Mouse (Mus musculus) left cerebral cortex, postnatal 14 days (tissue): Measurements from ENCODE around the gene Tlr7. TPM values are rescaled to one million over a fixed set of nuclear protein-coding genes. Genes with fewer than 3 reads are reported as not detected.
A peak's percentile ranks its signal among the peaks of the same experiment; 100 is the strongest.
"Not testable (repeated sequence)": the region's sequence is repeated elsewhere in the genome, so short reads cannot be mapped to it uniquely, and the experiment has no call there.

Source experiments
- DNase-seq, 2 experiments: peaks; one replicate each; pipeline ENCODE4 v3.0.0; 2021 to 2022; ENCODE audit warnings: low spot score in 2 of 2, mixed read lengths in 1 of 2
- intact Hi-C: fragments of 180-260 bp; cut with DNase I; formaldehyde crosslinking; loops from one replicate; pipeline ENCODE4 v1.15.1; 2025
- long read RNA-seq, 2 experiments: library from polyadenylated mRNA; stranded (forward); transcript quantifications; one replicate each; pipeline ENCODE4 v2.0.0; 2021
- total RNA-seq, 2 experiments: library from RNA; stranded (reverse); gene quantifications; 2 replicates each; pipeline ENCODE4 v1.2.3; 2021

The Tlr7 gene
- total RNA-seq = 1 to 10 TPM; 3.0 to 4.3 TPM
- long read RNA-seq, experiment 1 = 0 reads
- long read RNA-seq, experiment 2, partial matches to known transcripts = 0 of 4 reads
- long read RNA-seq, experiment 2, other reads (novel, unspliced or antisense) = 1 of 4 reads

DNA sequence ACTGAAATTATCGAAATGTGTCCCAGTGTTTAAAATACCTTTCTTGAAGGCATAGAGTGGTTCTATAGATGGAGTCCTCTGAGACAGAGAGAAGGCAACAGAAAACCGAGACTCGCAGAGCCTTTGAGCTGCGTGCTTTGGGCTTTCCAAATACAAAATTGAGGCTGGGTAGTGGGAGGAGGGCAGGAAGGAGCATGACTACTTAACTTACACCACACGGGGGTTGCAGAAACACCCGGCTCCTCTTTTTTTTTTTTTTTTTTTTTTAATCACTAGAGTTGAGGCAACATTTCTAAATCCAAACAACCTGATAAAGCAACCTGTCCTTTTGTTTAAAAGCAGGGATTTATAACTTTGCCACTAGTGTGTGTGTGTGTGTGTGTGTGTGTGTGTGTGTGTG lies at the start of gene Tlr7:
Gene Tlr7 (minus strand): TSS at position 160 of the 400 bp plus-strand sequence.
- DNase-seq = no peak
- intact Hi-C loops = no loop called here

DNA sequence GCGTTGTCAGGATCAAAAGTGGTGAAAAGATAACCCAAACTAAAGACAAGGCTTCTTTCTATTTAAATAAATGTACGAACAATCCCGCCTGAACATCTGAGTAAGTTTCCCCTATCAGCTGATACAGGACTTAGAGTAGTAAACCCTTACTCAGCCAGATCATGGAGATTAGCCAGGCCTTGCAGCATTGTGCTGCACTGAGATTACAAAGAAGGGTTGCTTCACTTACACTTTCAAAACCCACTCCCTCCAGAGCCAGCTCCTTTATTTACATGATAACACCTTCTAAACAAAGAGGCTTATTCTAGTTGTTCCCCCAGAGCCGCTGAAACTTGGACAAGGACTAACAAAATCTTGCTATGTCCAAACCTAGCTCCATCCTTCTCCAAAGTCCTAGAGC lies 49.7 kb upstream of the Tlr7 start:
- no peak for DNase-seq
- intact Hi-C loops = no loop called here

- DNase-seq, intact Hi-C loops: not testable (repeated sequence)
Measured at GRCm38 (mm10) chrX:167361231-167361630, 30.9 kb upstream of the Tlr7 start.

- intact Hi-C loops = loop anchor here (5.0 kb wide), 1 partner anchor 67 kb away; no protein-coding TSS in a partner anchor
- DNase-seq = no peak
Measured at GRCm38 (mm10) chrX:167359704-167360103, 29.3 kb upstream of the Tlr7 start.

DNA sequence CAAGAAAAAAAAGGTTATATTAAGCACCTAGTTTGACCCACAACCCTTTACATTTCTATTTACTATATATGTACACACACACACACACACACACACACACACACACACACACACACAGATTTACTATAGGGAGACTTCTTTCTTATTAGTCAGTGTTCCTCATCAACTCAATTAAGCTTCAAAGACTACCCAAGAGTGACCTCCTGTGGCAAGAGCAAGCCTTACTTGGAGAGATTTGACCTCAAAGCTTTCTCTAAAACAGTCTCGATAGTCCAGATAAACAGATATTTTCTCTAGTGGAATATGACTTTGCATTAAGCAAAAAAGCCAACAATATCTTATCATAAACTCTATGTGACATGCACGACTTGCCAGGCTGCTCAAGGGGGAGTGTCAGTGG lies 27.1 kb upstream of the Tlr7 start:
- intact Hi-C loops = loop anchor here (5.0 kb wide), 1 partner anchor 65 kb away; no protein-coding TSS in a partner anchor
- peak in 1 of 2 experiments; percentile 8 for DNase-seq

GRCm38 (mm10) chrX:167355965-167356364 lies 25.6 kb upstream of the Tlr7 start:
- intact Hi-C loops = loop anchor here (5.0 kb wide), 1 partner anchor 64 kb away; no protein-coding TSS in a partner anchor

DNA sequence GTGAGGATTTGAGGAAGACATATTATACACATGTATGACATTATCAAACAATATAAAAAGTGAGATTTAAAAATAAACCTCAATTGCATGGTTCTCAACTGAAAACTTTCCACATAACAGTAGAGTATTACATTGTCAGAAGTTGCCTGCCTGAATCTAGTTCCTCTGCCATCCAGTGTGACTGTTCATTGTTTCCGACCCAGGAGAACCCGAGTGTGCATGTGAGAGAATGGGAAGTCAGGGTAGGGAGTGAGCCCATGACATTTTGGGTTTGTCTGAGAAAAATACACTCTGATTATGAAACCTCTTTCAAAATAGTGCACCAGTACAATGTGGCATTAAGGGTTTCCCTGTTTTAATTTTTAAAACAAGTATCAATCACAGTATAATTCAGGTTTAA lies 23.3 kb upstream of the Tlr7 start:
- intact Hi-C loops = no loop called here
- no peak for DNase-seq

More at GRCm38 (mm10) chrX:167355965-167356364, 25.6 kb upstream of the Tlr7 start:
- no peak for DNase-seq

GRCm38 (mm10) chrX:167346440-167346839 lies 16.1 kb upstream of the Tlr7 start:
- DNase-seq = no peak
- intact Hi-C loops = no loop called here

DNA sequence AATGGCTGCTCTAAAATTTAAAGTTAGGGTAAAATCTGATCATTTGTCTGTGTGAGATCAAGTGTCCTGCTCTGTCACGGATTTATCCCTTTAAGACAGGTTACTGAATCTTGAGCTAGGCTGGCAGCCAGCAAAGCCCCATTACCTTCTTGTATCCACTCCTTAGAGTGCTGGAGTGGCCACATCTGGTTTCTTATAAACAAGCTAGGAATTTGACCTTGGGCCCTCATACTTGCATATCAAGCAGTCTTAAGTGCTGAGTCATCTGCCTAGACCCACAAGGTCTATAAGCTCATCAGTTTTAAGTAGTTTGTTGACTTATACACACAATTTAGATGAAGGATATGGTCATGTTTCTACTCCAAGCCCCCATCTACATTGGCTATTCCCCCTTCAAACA lies 14.0 kb upstream of the Tlr7 start:
- DNase-seq = no peak
- intact Hi-C loops = no loop called here

DNA sequence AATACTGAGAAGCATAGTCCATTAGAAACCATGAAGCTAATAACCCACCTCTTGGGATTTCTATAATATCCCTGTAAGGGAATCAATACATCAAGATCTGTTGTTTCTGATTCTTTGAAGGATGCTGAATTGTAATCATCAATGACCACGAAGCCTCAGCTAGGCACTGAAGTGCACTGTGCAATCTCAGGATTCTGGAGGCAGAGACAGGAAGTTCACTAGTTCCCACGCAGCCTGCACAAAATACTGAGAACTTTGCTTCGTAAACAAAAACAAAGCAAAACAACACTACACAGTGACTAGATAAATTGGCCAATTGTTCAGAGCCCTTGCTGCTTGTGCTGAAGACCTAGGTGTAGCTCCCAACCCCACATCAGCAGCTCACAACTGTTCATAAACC lies 11.5 kb upstream of the Tlr7 start:
- intact Hi-C loops = no loop called here
- DNase-seq = no peak

DNA sequence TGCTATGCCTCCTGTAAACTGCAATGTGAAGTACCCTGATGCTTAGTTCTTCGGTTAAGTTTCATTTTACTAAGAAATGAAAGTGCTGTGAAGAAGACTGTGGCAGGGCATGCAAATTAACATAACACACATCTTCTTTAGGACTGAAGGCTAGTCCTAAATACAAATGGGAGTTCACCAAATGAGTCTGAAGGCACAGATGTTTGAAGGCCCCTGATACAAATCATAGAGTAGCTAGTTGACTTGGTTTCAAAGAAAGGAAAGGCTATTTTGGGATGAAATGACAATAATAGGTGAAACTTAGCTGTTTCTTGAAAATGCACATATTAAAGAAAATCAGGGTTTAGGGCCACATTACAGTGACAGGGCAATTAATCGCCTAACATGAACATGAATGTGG lies 9.8 kb upstream of the Tlr7 start:
- intact Hi-C loops = no loop called here
- DNase-seq = no peak

GRCm38 (mm10) chrX:167337990-167338389 lies 7.6 kb upstream of the Tlr7 start:
- DNase-seq = no peak
- intact Hi-C loops = no loop called here

GRCm38 (mm10) chrX:167334571-167334970 lies 4.2 kb upstream of the Tlr7 start:
- intact Hi-C loops = no loop called here
- DNase-seq = no peak

DNA sequence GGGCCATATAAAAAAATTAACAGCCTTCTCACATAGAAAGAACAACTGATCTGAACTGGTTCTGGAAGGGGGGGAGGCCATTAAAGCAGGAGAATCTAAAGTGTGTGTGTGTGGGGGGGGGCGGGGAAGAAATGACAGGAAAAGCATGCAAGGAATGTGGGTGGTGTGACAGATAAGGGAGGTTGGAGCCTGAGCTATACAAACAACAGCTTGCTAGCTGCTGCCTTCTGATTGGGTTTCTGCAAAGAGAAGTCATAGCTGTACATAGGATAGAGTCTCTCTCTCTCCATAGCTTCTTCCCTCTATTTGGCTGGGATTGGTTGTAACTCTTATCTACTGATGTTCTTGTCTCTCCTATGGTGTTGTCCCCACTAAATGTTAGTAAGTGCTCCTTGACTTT lies 2.2 kb upstream of the Tlr7 start:
- no peak for DNase-seq
- intact Hi-C loops = no loop called here

DNA sequence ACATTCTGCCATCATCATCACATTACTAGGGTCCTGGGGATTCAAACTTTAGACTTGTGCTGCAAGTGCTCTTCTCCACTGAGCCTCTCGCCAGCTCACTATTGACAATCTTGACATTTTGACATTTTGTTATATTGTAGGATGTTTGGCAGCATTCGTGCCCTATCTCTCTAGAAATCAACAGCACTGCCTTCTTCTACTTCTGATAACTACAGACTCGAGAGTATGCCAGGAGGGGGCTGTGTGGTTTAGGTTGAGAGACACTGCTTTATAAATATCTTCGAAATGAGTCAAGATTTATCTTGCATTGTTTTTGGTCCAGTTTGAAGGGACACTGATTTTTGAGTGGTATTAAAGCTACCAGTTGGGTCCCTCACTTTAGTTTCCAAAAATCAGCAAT lies 635 bp upstream of the Tlr7 start:
- no peak for DNase-seq
- intact Hi-C loops = no loop called here

DNA sequence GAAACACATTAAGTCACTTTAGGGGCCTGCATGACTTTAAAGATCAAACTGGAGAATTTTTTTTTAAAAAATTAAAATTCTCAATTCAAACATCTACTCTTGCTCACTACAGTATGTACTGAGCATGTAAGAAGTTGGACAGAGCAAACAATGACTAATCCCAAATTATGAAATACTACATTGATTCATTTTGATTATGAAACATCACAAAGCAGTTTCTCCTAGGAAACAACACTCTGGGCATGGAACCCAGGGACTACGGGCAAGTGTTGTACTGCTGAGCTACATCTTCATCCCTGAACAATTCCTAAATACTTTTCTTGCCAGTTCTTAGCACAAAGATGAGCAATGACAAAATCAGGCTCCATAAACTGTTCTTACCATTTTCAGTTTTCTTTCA lies 738 bp downstream of the Tlr7 start:
- DNase-seq = no peak
- intact Hi-C loops = no loop called here

- intact Hi-C loops = no loop called here
- DNase-seq = peak; percentile 38 to 50
Measured at GRCm38 (mm10) chrX:167329098-167329497, 1.3 kb downstream of the Tlr7 start.

GRCm38 (mm10) chrX:167328519-167328918 lies 1.8 kb downstream of the Tlr7 start:
- intact Hi-C loops = no loop called here
- DNase-seq = no peak

DNA sequence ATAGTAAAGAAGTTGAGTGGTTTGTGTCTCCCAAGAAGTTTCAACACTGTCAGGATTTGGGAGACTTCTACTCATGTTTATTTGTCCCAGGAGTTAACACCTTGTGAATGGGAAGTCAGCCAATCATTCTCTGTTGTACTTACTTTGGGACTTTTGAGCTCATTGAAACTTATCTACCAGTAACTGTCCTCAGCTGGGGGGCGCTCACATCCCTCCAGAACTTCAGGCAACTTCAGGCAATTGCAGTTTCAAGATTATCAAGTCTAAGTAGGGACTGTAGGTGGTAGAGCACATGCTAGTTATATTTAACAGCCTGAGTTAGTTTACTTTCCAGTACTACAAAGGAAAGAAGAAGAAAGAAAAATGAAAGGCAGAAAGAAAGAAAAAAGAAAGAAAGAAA lies 6.6 kb downstream of the Tlr7 start:
- intact Hi-C loops = no loop called here
- DNase-seq = no peak

DNA sequence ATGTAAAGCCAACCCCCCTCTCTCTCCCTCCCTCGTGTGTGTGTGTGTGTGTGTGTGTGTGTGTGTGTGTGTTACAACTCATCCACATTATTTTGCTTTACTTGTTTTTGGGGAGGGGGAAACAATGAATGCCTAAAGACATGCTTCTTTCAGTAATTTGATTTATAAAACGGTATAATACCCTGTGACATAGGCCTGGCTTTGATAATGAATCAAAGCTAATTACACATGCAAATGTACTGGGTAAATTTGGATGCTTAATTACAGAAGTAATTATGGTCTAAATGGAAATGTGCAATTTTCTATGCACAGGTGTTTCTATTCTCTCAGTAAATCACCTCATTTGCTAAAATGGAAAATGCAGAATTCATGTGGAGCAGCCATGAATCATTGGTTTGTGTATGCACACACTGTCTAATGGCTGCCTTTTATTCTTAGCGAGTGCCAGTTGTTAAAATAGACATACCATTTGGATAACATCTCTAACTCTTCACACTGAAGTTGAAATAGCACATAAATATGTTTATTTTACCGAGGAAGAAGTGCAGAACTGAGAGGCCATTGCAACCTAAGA lies 9.0 kb downstream of the Tlr7 start:
- intact Hi-C loops = no loop called here
- DNase-seq = no peak

- intact Hi-C loops = no loop called here
- peak in 1 of 2 experiments; percentile 11 for DNase-seq
Measured at GRCm38 (mm10) chrX:167318819-167319396, 11.4 kb downstream of the Tlr7 start.
